Mouse (Mus musculus): ENCODE measurements around the gene Sgcd.

Sgcd gene

DNA sequence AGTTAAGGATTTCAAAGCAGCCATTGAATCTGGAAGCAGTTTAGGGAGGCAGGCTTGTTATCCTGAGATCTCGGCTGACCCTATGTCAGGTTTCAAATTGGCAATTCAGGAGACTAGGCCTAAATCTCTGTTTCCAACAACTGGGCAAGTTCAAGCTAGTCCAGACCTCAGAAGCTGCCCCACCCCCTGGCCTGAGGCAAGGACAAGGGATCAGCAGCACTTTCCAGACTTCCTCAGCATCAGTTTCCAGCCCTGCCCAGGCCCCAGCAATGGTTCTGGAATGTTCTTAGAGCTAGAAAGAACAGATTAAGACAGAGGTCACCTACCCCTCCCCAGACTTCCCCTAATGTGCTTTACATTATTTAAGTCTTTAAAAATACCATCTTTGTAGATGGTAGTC, 1142.1 kb downstream of the Sgcd start:
- no peak for ATAC-seq (ENCODE audit: insufficient number of reproducible peaks, low FRiP score, low TSS enrichment)

Measured in cerebellum, adult (tissue).